Mouse (Mus musculus) ES-CJ7 (cell line): ENCODE results near the gene AC134908.4.

Source experiments
- DNase-seq: peaks from one replicate; pipeline ENCODE4 v3.0.0; 2011; ENCODE audit warnings: low read depth, low spot score

The AC134908.4 gene

DNA sequence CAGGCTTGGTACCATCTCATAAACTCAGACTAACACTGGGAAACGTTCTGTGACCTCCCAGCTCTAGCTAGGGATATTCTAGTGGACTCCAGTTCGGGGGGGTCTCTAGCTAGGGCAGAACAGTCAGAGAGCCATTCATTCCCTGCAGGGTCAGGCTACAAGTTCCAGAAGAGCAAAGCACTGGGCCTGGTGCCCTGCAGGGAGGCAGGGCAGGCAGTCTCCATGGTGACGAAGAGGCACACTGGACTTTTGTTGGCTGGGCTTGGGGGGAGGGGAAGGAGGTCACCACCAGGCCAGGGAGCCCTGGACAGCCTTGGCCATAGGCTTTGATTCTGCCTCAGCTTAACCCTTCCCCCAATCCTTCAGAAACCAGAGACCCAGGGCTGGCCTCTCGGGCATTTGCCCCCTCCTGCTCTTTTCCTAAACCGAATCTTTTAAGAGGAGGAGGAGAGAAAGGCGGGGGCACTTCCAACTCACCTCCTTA is at the start of gene AC134908.4:
TSS of gene AC134908.4 (minus strand) at position 51 of the 484 bp plus-strand sequence.
- no peak for DNase-seq

DNA sequence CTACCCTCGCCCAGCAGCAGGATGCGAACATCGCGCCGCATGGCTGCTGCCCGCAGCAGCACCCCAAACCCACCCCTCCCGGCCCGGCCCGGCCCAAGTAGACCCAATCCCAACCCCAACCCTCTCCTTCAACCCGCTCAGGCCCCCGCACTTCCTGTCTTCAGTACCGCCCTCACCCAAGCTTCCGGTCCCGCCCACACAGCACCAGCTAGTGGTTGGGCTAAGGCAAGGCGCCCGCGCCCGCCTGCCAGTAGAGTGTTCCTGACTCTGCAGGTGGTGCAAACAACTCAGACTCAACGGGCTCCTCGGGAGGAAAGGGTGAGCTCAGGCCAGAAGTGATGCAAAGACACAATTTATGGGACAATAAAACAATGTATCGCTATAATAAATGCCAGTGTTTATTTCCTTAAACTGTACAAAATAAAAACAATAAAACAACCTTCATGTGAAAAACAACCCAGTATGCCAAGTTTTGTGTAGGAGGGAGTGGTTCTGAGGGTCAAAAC is 49.0 kb upstream of the AC134908.4 start, which contains the start of gene Rhot2:
TSS of gene Rhot2 (minus strand) at position 456 of the 506 bp plus-strand sequence.
- peak; percentile 91 for DNase-seq

DNA sequence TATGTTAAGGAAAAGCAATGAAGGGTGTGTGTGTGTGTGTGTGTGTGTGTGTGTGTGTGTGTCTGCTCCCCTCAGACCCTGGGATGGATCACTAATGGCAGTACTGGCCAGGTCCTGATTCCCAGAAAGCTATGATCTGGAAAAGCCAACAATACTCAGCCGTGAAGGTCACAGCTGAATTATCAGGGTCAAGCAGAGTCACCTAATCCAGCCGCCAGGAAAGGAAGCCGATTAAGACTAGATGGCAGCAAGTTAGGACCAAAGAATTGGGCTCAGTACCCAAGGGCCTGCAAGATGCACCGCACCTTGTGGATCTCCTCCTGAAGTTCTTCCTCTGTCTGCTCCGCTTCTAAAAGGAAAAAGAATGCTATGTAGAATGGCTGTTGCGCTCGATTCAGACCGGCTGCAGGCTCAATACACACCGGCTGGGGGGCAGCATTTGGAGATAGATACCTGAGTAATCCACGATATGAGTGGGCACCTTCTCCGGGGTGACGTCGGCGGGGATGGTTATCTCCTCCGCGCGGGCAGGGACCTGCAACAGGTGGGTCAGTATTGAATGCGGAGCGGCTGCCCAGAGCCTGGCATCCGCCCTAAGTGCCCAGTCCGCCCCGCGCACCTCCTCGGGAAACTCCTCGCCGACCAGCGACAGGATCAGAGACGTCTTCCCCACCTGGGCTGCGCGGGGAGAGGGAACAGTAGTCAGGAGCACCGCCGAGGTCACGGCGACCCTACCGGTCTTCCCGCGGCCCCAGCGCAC is 48.4 kb upstream of the AC134908.4 start:
- DNase-seq: no peak

DNA sequence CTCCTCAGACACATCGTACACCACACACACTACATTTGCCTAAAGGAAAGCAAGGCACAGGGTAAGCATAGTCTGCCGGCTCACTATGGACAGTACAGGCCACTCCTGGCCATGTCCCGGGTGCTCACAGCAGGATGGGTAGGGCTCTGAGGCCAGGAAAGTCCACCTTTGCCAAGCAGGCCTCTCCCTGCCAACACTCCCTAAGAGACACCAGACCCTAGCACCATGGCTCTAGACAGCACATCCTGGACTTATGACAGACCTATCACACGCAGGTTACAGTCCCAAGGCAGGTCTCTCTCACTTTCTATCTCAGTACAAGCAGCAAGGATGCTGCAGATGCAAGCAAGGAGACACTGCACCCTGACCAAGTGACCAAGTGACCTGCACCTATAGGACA is 47.7 kb upstream of the AC134908.4 start:
- no peak for DNase-seq

GRCm38 (mm10) chr17:25842509-25842908 is 47.0 kb upstream of the AC134908.4 start:
- no peak for DNase-seq

- no peak for DNase-seq
Observed at GRCm38 (mm10) chr17:25841117-25841880, 45.8 kb upstream of the AC134908.4 start, which contains the start of gene Gm20683. Gm20683 (minus strand) TSS chr17:25841763.

GRCm38 (mm10) chr17:25840519-25840918 is 45.1 kb upstream of the AC134908.4 start:
- DNase-seq: no peak

GRCm38 (mm10) chr17:25839455-25840235 is 44.2 kb upstream of the AC134908.4 start:
- DNase-seq: no peak

- DNase-seq: no peak
Observed at GRCm38 (mm10) chr17:25838904-25839303, 43.4 kb upstream of the AC134908.4 start.

GRCm38 (mm10) chr17:25837533-25837932 is 42.1 kb upstream of the AC134908.4 start:
- DNase-seq: no peak

DNA sequence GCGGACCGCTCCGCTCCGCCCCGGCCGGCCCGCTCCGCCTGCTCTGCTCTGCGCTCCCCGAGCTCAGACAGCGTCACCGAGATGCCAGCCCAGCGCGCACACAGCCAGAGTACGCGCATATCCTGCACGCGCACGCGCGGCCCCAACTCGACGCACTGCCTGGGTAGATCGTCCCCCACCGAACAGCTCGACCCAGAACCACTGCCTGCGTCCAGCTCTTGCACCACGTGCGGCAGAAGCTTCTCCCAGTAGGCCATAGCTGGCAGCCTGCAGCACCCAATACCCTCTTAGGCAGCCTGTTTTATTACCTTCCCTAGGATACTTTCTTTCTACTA is 41.6 kb upstream of the AC134908.4 start, which contains the start of gene Rhbdl1:
TSS of gene Rhbdl1 (minus strand) at position 220 of the 335 bp plus-strand sequence.
- peak; percentile 66 for DNase-seq

DNA sequence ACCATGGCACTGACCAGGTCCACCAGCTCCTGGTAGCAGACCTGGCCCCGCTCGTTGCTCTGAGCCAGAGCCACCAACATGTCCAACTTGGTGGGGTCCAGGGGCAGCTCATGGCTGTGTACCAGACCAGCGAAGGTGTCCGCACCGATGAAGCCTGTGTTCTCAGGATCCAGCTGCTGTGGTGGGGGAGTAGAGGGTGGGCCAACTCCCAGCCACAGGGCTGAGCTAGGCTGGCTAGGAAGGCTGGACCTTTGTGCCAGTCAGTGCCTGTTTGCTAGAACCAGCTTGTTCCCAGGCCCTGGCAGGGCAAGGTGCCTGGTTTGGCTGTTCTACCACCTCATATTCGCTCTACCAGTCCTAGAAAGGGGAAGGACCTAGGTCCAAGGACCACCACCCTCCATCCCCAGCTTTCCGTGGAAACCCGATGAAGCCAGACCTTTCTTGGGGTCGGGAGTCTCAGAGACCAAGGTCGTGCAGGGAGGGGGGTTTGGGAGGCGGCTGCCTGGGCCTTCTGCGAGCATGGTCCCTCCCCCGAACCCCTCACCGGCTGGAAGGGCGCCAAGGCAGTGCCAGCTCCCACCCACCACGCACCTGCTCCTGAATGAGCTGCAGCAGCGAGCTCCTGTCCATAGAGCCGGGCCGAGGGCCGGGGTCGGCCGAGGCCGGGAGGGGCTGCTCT is 41.1 kb upstream of the AC134908.4 start:
- no peak for DNase-seq

DNA sequence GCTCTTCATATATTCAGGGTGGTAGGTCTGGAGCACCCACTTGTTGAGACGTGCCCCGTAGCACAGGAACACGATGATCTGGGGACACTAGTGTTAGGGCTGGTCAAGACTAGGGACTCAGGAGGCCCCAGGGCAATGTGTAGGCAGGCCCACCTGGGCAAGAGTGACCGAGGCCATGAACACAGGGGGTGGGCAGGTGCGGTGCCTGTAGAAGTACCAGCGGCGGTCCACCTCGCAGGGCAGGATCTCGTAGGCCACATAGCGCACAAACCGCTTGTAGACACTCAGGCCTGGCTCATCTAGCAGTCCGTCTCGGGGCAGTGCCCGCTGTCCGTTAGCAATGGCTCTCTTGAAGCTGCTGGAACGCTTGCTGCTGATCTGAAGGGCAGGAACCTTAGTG is 40.4 kb upstream of the AC134908.4 start:
- no peak for DNase-seq

- DNase-seq: no peak
Observed at GRCm38 (mm10) chr17:25835301-25835700, 39.8 kb upstream of the AC134908.4 start.

GRCm38 (mm10) chr17:25834595-25835222 is 39.2 kb upstream of the AC134908.4 start:
- no peak for DNase-seq

DNA sequence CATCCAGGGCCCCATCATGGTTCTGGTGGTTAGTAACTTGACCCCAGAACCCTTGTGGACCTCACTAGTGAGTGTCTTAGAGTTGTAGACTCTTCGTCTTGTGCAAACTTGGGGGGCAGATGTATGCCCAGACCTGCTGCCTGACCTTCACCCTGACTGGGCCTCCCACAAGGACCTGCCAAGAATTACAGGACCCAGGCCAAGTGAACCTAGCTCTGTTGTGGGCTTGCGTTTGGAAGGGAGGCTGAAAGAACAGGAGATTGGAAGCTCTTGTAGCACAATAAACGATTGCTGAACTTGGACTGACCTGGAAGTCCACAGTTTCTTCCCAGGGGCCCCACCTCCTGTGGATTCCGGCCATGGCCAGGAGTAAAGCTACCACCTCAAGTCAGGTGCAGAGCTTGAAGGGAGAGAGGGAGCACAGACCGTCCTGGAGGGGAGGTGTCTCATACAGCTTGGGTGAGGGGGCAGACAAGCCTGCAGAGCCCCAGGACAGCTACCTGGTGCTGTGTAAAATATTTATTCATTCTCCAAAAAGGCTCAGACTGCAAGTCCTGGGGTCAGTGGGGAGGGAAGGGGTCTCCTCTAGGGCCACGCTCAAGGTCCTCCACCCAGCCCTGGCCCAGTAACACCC is 38.6 kb upstream of the AC134908.4 start:
- DNase-seq: no peak

GRCm38 (mm10) chr17:25833291-25833663 is 37.8 kb upstream of the AC134908.4 start, which contains the start of gene Stub1:
Stub1 (minus strand) TSS chr17:25833404.
- DNase-seq: peak; percentile 89

GRCm38 (mm10) chr17:25832436-25833290 is 37.2 kb upstream of the AC134908.4 start:
- DNase-seq: peak; percentile 98
